Mouse (Mus musculus) lung, postnatal 0 days (tissue): ENCODE measurements around the gene Cntnap2.

Experiments
- CTCF ChIP-seq: IDR thresholded peaks from 2 replicates; pipeline ENCODE4 v1.5.1; 2016; ENCODE audit warnings: antibody characterized with exemption, mild to moderate bottlenecking
- EP300 ChIP-seq: IDR thresholded peaks from 2 replicates; pipeline ENCODE4 v1.6.1; 2016; ENCODE audit warnings: antibody characterized with exemption, mild to moderate bottlenecking, control low read depth

DNA sequence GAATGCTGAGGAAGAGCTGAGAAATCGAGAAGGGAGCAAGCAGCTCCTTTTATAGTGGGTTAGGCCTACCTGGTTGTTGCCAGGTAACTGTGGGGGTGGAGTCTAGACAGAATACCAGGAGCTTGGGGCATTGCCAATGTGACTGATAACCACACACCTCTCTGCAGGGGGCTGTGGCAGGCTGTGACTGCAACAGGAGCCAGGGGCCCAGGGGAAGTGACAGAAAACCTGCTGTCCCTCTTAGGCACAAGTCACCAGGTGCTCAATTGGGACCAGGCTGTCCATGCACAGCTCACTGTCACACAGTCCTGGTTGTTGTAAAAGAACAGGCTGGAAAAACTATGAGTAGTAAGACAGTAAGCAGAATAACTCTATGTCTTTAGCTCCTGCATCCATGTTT is 329.9 kb downstream of the Cntnap2 start:
- TF ChIP-seq CTCF (no peak), EP300 (no peak)
